Mouse (Mus musculus): ENCODE measurements around the gene Vmn1r52. TPM values are rescaled to one million over a fixed set of nuclear protein-coding genes. Genes with fewer than 3 reads are reported as not detected.
"Not testable (repeated sequence)": the region's sequence is repeated elsewhere in the genome, so short reads cannot be mapped to it uniquely, and the experiment has no call there.

Gene Vmn1r52
- not detected in 2 replicates for total RNA-seq (2014; rRNA removed)
- not detected in 2 replicates for polyA plus RNA-seq (2015; fragmentation: Nextera tagmentation; extraction: Ambion mirVana)

DNA sequence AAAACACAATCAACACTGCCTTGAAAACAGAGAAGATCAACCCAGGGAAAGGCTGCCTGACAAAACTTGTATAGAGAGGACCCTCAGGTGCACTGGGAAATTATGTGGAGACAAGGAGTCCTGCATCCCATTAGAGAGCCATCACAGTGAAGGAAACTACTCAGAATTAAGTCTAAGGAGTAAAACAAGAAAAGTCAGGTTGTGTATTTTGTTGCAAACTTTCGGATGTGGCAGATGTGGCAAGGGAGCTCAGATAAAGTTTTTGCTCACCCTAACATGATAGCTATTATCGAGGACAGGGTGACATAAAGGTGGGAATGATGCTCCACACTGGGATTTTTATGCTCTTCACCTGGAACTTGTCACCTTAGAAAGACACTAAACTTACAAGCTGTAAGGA, at the start of gene Vmn1r52:
Gene Vmn1r52 (plus strand): TSS at position 301 of the 400 bp plus-strand sequence.
- DNase-seq (ENCODE audit: low spot score) (no peak), ATAC-seq (ENCODE audit: low FRiP score) (no peak)
- Histone ChIP-seq H3K4me1 (ENCODE audit: insufficient read depth, low read length) (no peaks in the 10 kb centered on the region), H3K9ac (replicated peaks; ENCODE audit: low read length, poor library complexity, severe bottlenecking) (no peak within 1 kb of the TSS), H3K4me3 (ENCODE audit: low read depth, low read length) (no peak within 1 kb of the TSS), H3K27ac (ENCODE audit: low read depth, low read length) (no peak within 1 kb of the TSS), H3K4me2 (ENCODE audit: low read depth, low read length, poor library complexity, severe bottlenecking) (no peak within 1 kb of the TSS), H3K36me3 (ENCODE audit: insufficient read depth, low read length) (no peaks in the 10 kb centered on the region), H3K9me3 (ENCODE audit: low read length) (no peaks in the 10 kb centered on the region), H3K27me3 (ENCODE audit: insufficient read depth, low read length) (no peaks in the 10 kb centered on the region)
- TF ChIP-seq CTCF (IDR thresholded peaks at IDR 0.05) = no peak
- WGBS = 72% methylated on average over 2 of the region's 2 CpGs

- Histone ChIP-seq H3K4me1 (ENCODE audit: insufficient read depth, low read length) (no peaks in the 10 kb centered on the region), H3K27me3 (ENCODE audit: insufficient read depth, low read length) (no peaks in the 10 kb centered on the region), H3K9me3 (ENCODE audit: low read length) (0 out of 2 replicates have a peak, but pooled peaks cover 4% of the 10 kb centered on the region), H3K9ac (replicated peaks; ENCODE audit: low read length, poor library complexity, severe bottlenecking) (no peak overlapping the region), H3K4me3 (ENCODE audit: low read depth, low read length) (no peak overlapping the region), H3K27ac (ENCODE audit: low read depth, low read length) (no peak overlapping the region), H3K4me2 (ENCODE audit: low read depth, low read length, poor library complexity, severe bottlenecking) (no peak overlapping the region), H3K36me3 (ENCODE audit: insufficient read depth, low read length) (no peaks in the 10 kb centered on the region)
- no peak for TF ChIP-seq CTCF (IDR thresholded peaks at IDR 0.05)
- DNase-seq (ENCODE audit: low spot score) (no peak), ATAC-seq (ENCODE audit: low FRiP score) (no peak)
- 86% methylated on average over 3 of the region's 3 CpGs for WGBS
These were observed 14.5 kb upstream of the Vmn1r52 start for GRCm38 (mm10) chr6:90160139-90160538.

- H3K27me3 ChIP-seq (ENCODE audit: insufficient read depth, low read length); ATAC-seq (ENCODE audit: low FRiP score); H3K9me3 ChIP-seq (ENCODE audit: low read length); H3K4me1 ChIP-seq (ENCODE audit: insufficient read depth, low read length); H3K36me3 ChIP-seq (ENCODE audit: insufficient read depth, low read length); H3K4me2 ChIP-seq (ENCODE audit: low read depth, low read length, poor library complexity, severe bottlenecking); H3K27ac ChIP-seq (ENCODE audit: low read depth, low read length); H3K9ac ChIP-seq (replicated peaks; ENCODE audit: low read length, poor library complexity, severe bottlenecking); DNase-seq (ENCODE audit: low spot score); H3K4me3 ChIP-seq (ENCODE audit: low read depth, low read length): not testable (repeated sequence)
- 91% methylated on average over 2 of the region's 2 CpGs for WGBS
These were observed 27.9 kb downstream of the Vmn1r52 start, which contains the start of gene V1ra8 for GRCm38 (mm10) chr6:90202493-90202892. V1ra8 (plus strand) TSS chr6:90202793.

GRCm38 (mm10) chr6:90224338-90224737, 49.7 kb downstream of the Vmn1r52 start, which contains the start of gene Vmn1r53:
Vmn1r53 (minus strand) TSS chr6:90224438.
- Histone ChIP-seq H3K27ac (ENCODE audit: low read depth, low read length) (no peak within 1 kb of the TSS), H3K9ac (replicated peaks; ENCODE audit: low read length, poor library complexity, severe bottlenecking) (no peak within 1 kb of the TSS), H3K9me3 (ENCODE audit: low read length) (no peaks in the 10 kb centered on the region), H3K4me1 (ENCODE audit: insufficient read depth, low read length) (no peaks in the 10 kb centered on the region), H3K27me3 (ENCODE audit: insufficient read depth, low read length) (no peaks in the 10 kb centered on the region), H3K4me3 (ENCODE audit: low read depth, low read length) (no peak within 1 kb of the TSS), H3K4me2 (ENCODE audit: low read depth, low read length, poor library complexity, severe bottlenecking) (no peak within 1 kb of the TSS), H3K36me3 (ENCODE audit: insufficient read depth, low read length) (no peaks in the 10 kb centered on the region)
- DNase-seq (ENCODE audit: low spot score) = no peak
- ATAC-seq (ENCODE audit: low FRiP score) = no peak
- 90% methylated on average over 1 of the region's 1 CpGs for WGBS
- TF ChIP-seq CTCF (IDR thresholded peaks at IDR 0.05) = no peak

Other genes with a start within 250 kb of the Vmn1r52 start
- gene Vmn1r45, start 234.2 kb upstream of the Vmn1r52 start, total RNA-seq (2014; rRNA removed) = not detected in 2 replicates
- gene Vmn1r45, start 234.2 kb upstream of the Vmn1r52 start, polyA plus RNA-seq (2015; fragmentation: Nextera tagmentation; extraction: Ambion mirVana) = 0.05 TPM in 1 of 2 replicates, not detected in the other
- gene Vmn1r46, start 205.5 kb upstream of the Vmn1r52 start, total RNA-seq (2014; rRNA removed) = not detected in 2 replicates
- gene Vmn1r46, start 205.5 kb upstream of the Vmn1r52 start, polyA plus RNA-seq (2015; fragmentation: Nextera tagmentation; extraction: Ambion mirVana) = not detected in 2 replicates
- not detected in 2 replicates for gene Vmn1r47, start 158.7 kb upstream of the Vmn1r52 start, total RNA-seq (2014; rRNA removed)
- not detected in 2 replicates for gene Vmn1r47, start 158.7 kb upstream of the Vmn1r52 start, polyA plus RNA-seq (2015; fragmentation: Nextera tagmentation; extraction: Ambion mirVana)
- gene Vmn1r48, start 138.0 kb upstream of the Vmn1r52 start, total RNA-seq (2014; rRNA removed) = not detected in 2 replicates
- not detected in 2 replicates for gene Vmn1r48, start 138.0 kb upstream of the Vmn1r52 start, polyA plus RNA-seq (2015; fragmentation: Nextera tagmentation; extraction: Ambion mirVana)
- not detected in 2 replicates for gene Vmn1r49, start 96.3 kb upstream of the Vmn1r52 start, total RNA-seq (2014; rRNA removed)
- gene Vmn1r49, start 96.3 kb upstream of the Vmn1r52 start, polyA plus RNA-seq (2015; fragmentation: Nextera tagmentation; extraction: Ambion mirVana) = not detected in 2 replicates
- gene Vmn1r50, start 73.4 kb upstream of the Vmn1r52 start, total RNA-seq (2014; rRNA removed) = not detected in 2 replicates
- gene Vmn1r50, start 73.4 kb upstream of the Vmn1r52 start, polyA plus RNA-seq (2015; fragmentation: Nextera tagmentation; extraction: Ambion mirVana) = not detected in 2 replicates
- gene Vmn1r51, start 52.2 kb upstream of the Vmn1r52 start, total RNA-seq (2014; rRNA removed) = not detected in 2 replicates
- 0.10 TPM in 1 of 2 replicates, not detected in the other for gene Vmn1r51, start 52.2 kb upstream of the Vmn1r52 start, polyA plus RNA-seq (2015; fragmentation: Nextera tagmentation; extraction: Ambion mirVana)
- not detected in 2 replicates for gene V1ra8, start 28.0 kb downstream of the Vmn1r52 start, total RNA-seq (2014; rRNA removed)
- gene V1ra8, start 28.0 kb downstream of the Vmn1r52 start, polyA plus RNA-seq (2015; fragmentation: Nextera tagmentation; extraction: Ambion mirVana) = not detected in 2 replicates
- gene Vmn1r53, start 49.6 kb downstream of the Vmn1r52 start, total RNA-seq (2014; rRNA removed) = not detected in 2 replicates
- gene Vmn1r53, start 49.6 kb downstream of the Vmn1r52 start, polyA plus RNA-seq (2015; fragmentation: Nextera tagmentation; extraction: Ambion mirVana) = not detected in 2 replicates
- gene Vmn1r54, start 71.5 kb downstream of the Vmn1r52 start, total RNA-seq (2014; rRNA removed) = not detected in 2 replicates
- gene Vmn1r54, start 71.5 kb downstream of the Vmn1r52 start, polyA plus RNA-seq (2015; fragmentation: Nextera tagmentation; extraction: Ambion mirVana) = not detected in 2 replicates
- gene BC048671, start 126.4 kb downstream of the Vmn1r52 start, total RNA-seq (2014; rRNA removed) = not detected in 2 replicates
- not detected in 2 replicates for gene BC048671, start 126.4 kb downstream of the Vmn1r52 start, polyA plus RNA-seq (2015; fragmentation: Nextera tagmentation; extraction: Ambion mirVana)
- not detected in 2 replicates for gene Chst13, start 150.4 kb downstream of the Vmn1r52 start, total RNA-seq (2014; rRNA removed)
- 0.44 TPM in 1 of 2 replicates, not detected in the other for gene Chst13, start 150.4 kb downstream of the Vmn1r52 start, polyA plus RNA-seq (2015; fragmentation: Nextera tagmentation; extraction: Ambion mirVana)
- gene Uroc1, start 158.5 kb downstream of the Vmn1r52 start, total RNA-seq (2014; rRNA removed) = not detected in 2 replicates
- gene Uroc1, start 158.5 kb downstream of the Vmn1r52 start, polyA plus RNA-seq (2015; fragmentation: Nextera tagmentation; extraction: Ambion mirVana) = not detected in 2 replicates
- gene Zxdc, start 194.7 kb downstream of the Vmn1r52 start, total RNA-seq (2014; rRNA removed) = 38.7 and 46.3 TPM in 2 replicates
- gene Zxdc, start 194.7 kb downstream of the Vmn1r52 start, polyA plus RNA-seq (2015; fragmentation: Nextera tagmentation; extraction: Ambion mirVana) = 6.5 and 6.9 TPM in 2 replicates